Mouse (Mus musculus): ENCODE data around the gene Krt80. TPM values are rescaled to one million over a fixed set of nuclear protein-coding genes. Genes with fewer than 3 reads are reported as not detected.

Gene Krt80
- polyA plus RNA-seq, 1 experiment: 14.2 TPM

GRCm38 (mm10) chr15:101316913-101317813, 52.8 kb downstream of the Krt80 start:
- WGBS: 76% methylated on average over 18 of the region's 18 CpGs
- H3K4me3 ChIP-seq (ENCODE audit: insufficient read depth, low read depth, low read length): peak overlapping the region; percentile 30; the same call in 1 of the 2 replicates
- no peak for DNase-seq
- TF ChIP-seq POLR2A (IDR thresholded peaks at IDR 0.05; ENCODE audit: low read depth, low read length) (no peak), CTCF (conservative IDR thresholded peaks at IDR 0.05; ENCODE audit: insufficient read depth, insufficient read length, low read depth, low read length) (no peak)
- peaks cover 9% of the 10 kb centered on the region for H3K4me1 ChIP-seq (ENCODE audit: control insufficient read depth, insufficient read depth, low read length)
- no peaks in the 10 kb centered on the region for H3K36me3 ChIP-seq (ENCODE audit: control insufficient read depth, insufficient read depth, low read length)
- peak overlapping the region; percentile 83 for H3K27ac ChIP-seq (ENCODE audit: insufficient read depth, low read depth, low read length)
- no peaks in the 10 kb centered on the region for H3K27me3 ChIP-seq (replicated peaks; ENCODE audit: control insufficient read depth, insufficient read depth, low read length)

GRCm38 (mm10) chr15:101316279-101316912, 53.6 kb downstream of the Krt80 start:
- Histone ChIP-seq H3K27ac (ENCODE audit: insufficient read depth, low read depth, low read length) (peak overlapping the region; percentile 83), H3K36me3 (ENCODE audit: control insufficient read depth, insufficient read depth, low read length) (no peaks in the 10 kb centered on the region), H3K4me3 (ENCODE audit: insufficient read depth, low read depth, low read length) (peak overlapping the region; percentile 30), H3K27me3 (replicated peaks; ENCODE audit: control insufficient read depth, insufficient read depth, low read length) (no peaks in the 10 kb centered on the region), H3K4me1 (ENCODE audit: control insufficient read depth, insufficient read depth, low read length) (peaks cover 9% of the 10 kb centered on the region)
- WGBS: 48% methylated on average over 13 of the region's 13 CpGs
- TF ChIP-seq POLR2A (IDR thresholded peaks at IDR 0.05; ENCODE audit: low read depth, low read length) (no peak), CTCF (conservative IDR thresholded peaks at IDR 0.05; ENCODE audit: insufficient read depth, insufficient read length, low read depth, low read length) (no peak)
- no peak for DNase-seq

- Histone ChIP-seq H3K36me3 (ENCODE audit: control insufficient read depth, insufficient read depth, low read length) (no peaks in the 10 kb centered on the region), H3K4me1 (ENCODE audit: control insufficient read depth, insufficient read depth, low read length) (peaks cover 9% of the 10 kb centered on the region), H3K27ac (ENCODE audit: insufficient read depth, low read depth, low read length) (no peak overlapping the region), H3K4me3 (ENCODE audit: insufficient read depth, low read depth, low read length) (peak overlapping the region; percentile 30; the same call in 1 of the 2 replicates), H3K27me3 (replicated peaks; ENCODE audit: control insufficient read depth, insufficient read depth, low read length) (no peaks in the 10 kb centered on the region)
- 2% methylated on average over 11 of the region's 11 CpGs for WGBS
- peak; percentile 99 for TF ChIP-seq CTCF (conservative IDR thresholded peaks at IDR 0.05; ENCODE audit: insufficient read depth, insufficient read length, low read depth, low read length)
- peak; percentile 32 for TF ChIP-seq POLR2A (IDR thresholded peaks at IDR 0.05; ENCODE audit: low read depth, low read length)
- DNase-seq: peak; percentile 93
Measured at GRCm38 (mm10) chr15:101315832-101316231, 54.1 kb downstream of the Krt80 start.

- 91% methylated on average over 4 of the region's 4 CpGs for WGBS
- H3K27me3 ChIP-seq (replicated peaks; ENCODE audit: control insufficient read depth, insufficient read depth, low read length): no peaks in the 10 kb centered on the region
- no peak for TF ChIP-seq CTCF (conservative IDR thresholded peaks at IDR 0.05; ENCODE audit: insufficient read depth, insufficient read length, low read depth, low read length)
- no peak for TF ChIP-seq POLR2A (IDR thresholded peaks at IDR 0.05; ENCODE audit: low read depth, low read length)
- H3K36me3 ChIP-seq (ENCODE audit: control insufficient read depth, insufficient read depth, low read length): no peaks in the 10 kb centered on the region
- no peak overlapping the region for H3K27ac ChIP-seq (ENCODE audit: insufficient read depth, low read depth, low read length)
- peaks cover 9% of the 10 kb centered on the region for H3K4me1 ChIP-seq (ENCODE audit: control insufficient read depth, insufficient read depth, low read length)
- no peak overlapping the region for H3K4me3 ChIP-seq (ENCODE audit: insufficient read depth, low read depth, low read length)
- no peak for DNase-seq
Measured at GRCm38 (mm10) chr15:101315378-101315777, 54.6 kb downstream of the Krt80 start.

GRCm38 (mm10) chr15:101312006-101312405, 58.0 kb downstream of the Krt80 start:
- no peak for DNase-seq
- no peak for TF ChIP-seq POLR2A (IDR thresholded peaks at IDR 0.05; ENCODE audit: low read depth, low read length)
- no peak for TF ChIP-seq CTCF (conservative IDR thresholded peaks at IDR 0.05; ENCODE audit: insufficient read depth, insufficient read length, low read depth, low read length)
- Histone ChIP-seq H3K27me3 (replicated peaks; ENCODE audit: control insufficient read depth, insufficient read depth, low read length) (no peaks in the 10 kb centered on the region), H3K4me1 (ENCODE audit: control insufficient read depth, insufficient read depth, low read length) (no peaks in the 10 kb centered on the region), H3K4me3 (ENCODE audit: insufficient read depth, low read depth, low read length) (no peak overlapping the region), H3K36me3 (ENCODE audit: control insufficient read depth, insufficient read depth, low read length) (no peaks in the 10 kb centered on the region), H3K27ac (ENCODE audit: insufficient read depth, low read depth, low read length) (no peak overlapping the region)
- WGBS: 77% methylated on average over 6 of the region's 6 CpGs

GRCm38 (mm10) chr15:101311087-101311770, 58.7 kb downstream of the Krt80 start:
- 35% methylated on average over 12 of the region's 15 CpGs for WGBS
- Histone ChIP-seq H3K4me1 (ENCODE audit: control insufficient read depth, insufficient read depth, low read length) (no peaks in the 10 kb centered on the region), H3K27me3 (replicated peaks; ENCODE audit: control insufficient read depth, insufficient read depth, low read length) (no peaks in the 10 kb centered on the region), H3K4me3 (ENCODE audit: insufficient read depth, low read depth, low read length) (no peak overlapping the region), H3K36me3 (ENCODE audit: control insufficient read depth, insufficient read depth, low read length) (no peaks in the 10 kb centered on the region), H3K27ac (ENCODE audit: insufficient read depth, low read depth, low read length) (no peak overlapping the region)
- no peak for TF ChIP-seq CTCF (conservative IDR thresholded peaks at IDR 0.05; ENCODE audit: insufficient read depth, insufficient read length, low read depth, low read length)
- no peak for TF ChIP-seq POLR2A (IDR thresholded peaks at IDR 0.05; ENCODE audit: low read depth, low read length)
- DNase-seq: no peak

Data from kidney, adult 2 months (tissue).